Mouse (Mus musculus): ENCODE measurements around the gene Cdk18. TPM values are rescaled to one million over a fixed set of nuclear protein-coding genes. Genes with fewer than 3 reads are reported as not detected.
A peak's percentile ranks its signal among the peaks of the same experiment; 100 is the strongest.

Gene Cdk18
- polyA plus RNA-seq, 1 experiment from 2014 or later, result 2.4 TPM

- 75% methylated on average over 6 of the region's 6 CpGs for WGBS
- no peak overlapping the region for H3K27ac ChIP-seq (ENCODE audit: low read length)
- H3K4me2 ChIP-seq (ENCODE audit: low read length), result no peak overlapping the region
- H3K4me1 ChIP-seq (ENCODE audit: control insufficient read depth, insufficient read depth, low read length), result no peaks in the 10 kb centered on the region
- no peak overlapping the region for H3K9ac ChIP-seq (ENCODE audit: low read depth, low read length)
- H3K27me3 ChIP-seq (ENCODE audit: control insufficient read depth, insufficient read depth, low read depth, low read length), result no peaks in the 10 kb centered on the region
- no peaks in the 10 kb centered on the region for H3K36me3 ChIP-seq (ENCODE audit: control insufficient read depth, insufficient read depth, low read length)
- no peak for ATAC-seq
- no peaks in the 10 kb centered on the region for H3K9me3 ChIP-seq (replicated peaks; ENCODE audit: control insufficient read depth, low read length, poor library complexity, severe bottlenecking)
- H3K4me3 ChIP-seq (ENCODE audit: low read depth, low read length), result no peak overlapping the region
Measured at GRCm38 (mm10) chr1:132089767-132090166, 49.7 kb downstream of the Cdk18 start.

- Histone ChIP-seq H3K9ac (ENCODE audit: low read depth, low read length) (no peak overlapping the region), H3K4me2 (ENCODE audit: low read length) (no peak overlapping the region), H3K4me1 (ENCODE audit: control insufficient read depth, insufficient read depth, low read length) (no peaks in the 10 kb centered on the region), H3K36me3 (ENCODE audit: control insufficient read depth, insufficient read depth, low read length) (no peaks in the 10 kb centered on the region), H3K27ac (ENCODE audit: low read length) (no peak overlapping the region), H3K9me3 (replicated peaks; ENCODE audit: control insufficient read depth, low read length, poor library complexity, severe bottlenecking) (no peaks in the 10 kb centered on the region), H3K4me3 (ENCODE audit: low read depth, low read length) (no peak overlapping the region), H3K27me3 (ENCODE audit: control insufficient read depth, insufficient read depth, low read depth, low read length) (no peaks in the 10 kb centered on the region)
- ATAC-seq, result no peak
- 67% methylated on average over 5 of the region's 5 CpGs for WGBS
Measured at GRCm38 (mm10) chr1:132088181-132088671, 51.3 kb downstream of the Cdk18 start.

GRCm38 (mm10) chr1:132085181-132086049, 54.1 kb downstream of the Cdk18 start:
- H3K4me1 ChIP-seq (ENCODE audit: control insufficient read depth, insufficient read depth, low read length), result no peaks in the 10 kb centered on the region
- no peak overlapping the region for H3K4me3 ChIP-seq (ENCODE audit: low read depth, low read length)
- WGBS, result 65% methylated on average over 7 of the region's 7 CpGs

GRCm38 (mm10) chr1:132078413-132078812, 61.1 kb downstream of the Cdk18 start:
- no peak for ATAC-seq
- Histone ChIP-seq H3K4me1 (ENCODE audit: control insufficient read depth, insufficient read depth, low read length) (no peaks in the 10 kb centered on the region), H3K27me3 (ENCODE audit: control insufficient read depth, insufficient read depth, low read depth, low read length) (no peaks in the 10 kb centered on the region), H3K36me3 (ENCODE audit: control insufficient read depth, insufficient read depth, low read length) (no peaks in the 10 kb centered on the region), H3K9me3 (replicated peaks; ENCODE audit: control insufficient read depth, low read length, poor library complexity, severe bottlenecking) (no peaks in the 10 kb centered on the region), H3K9ac (ENCODE audit: low read depth, low read length) (no peak overlapping the region), H3K4me3 (ENCODE audit: low read depth, low read length) (no peak overlapping the region), H3K4me2 (ENCODE audit: low read length) (no peak overlapping the region), H3K27ac (ENCODE audit: low read length) (no peak overlapping the region)
- WGBS, result 88% methylated on average over 2 of the region's 2 CpGs

More at GRCm38 (mm10) chr1:132085181-132086049, 54.1 kb downstream of the Cdk18 start:
- no peak overlapping the region for H3K4me2 ChIP-seq (ENCODE audit: low read length)
- H3K27me3 ChIP-seq (ENCODE audit: control insufficient read depth, insufficient read depth, low read depth, low read length), result no peaks in the 10 kb centered on the region
- no peaks in the 10 kb centered on the region for H3K36me3 ChIP-seq (ENCODE audit: control insufficient read depth, insufficient read depth, low read length)
- H3K9ac ChIP-seq (ENCODE audit: low read depth, low read length), result no peak overlapping the region
- no peak for ATAC-seq
- no peak overlapping the region for H3K27ac ChIP-seq (ENCODE audit: low read length)
- H3K9me3 ChIP-seq (replicated peaks; ENCODE audit: control insufficient read depth, low read length, poor library complexity, severe bottlenecking), result no peaks in the 10 kb centered on the region

GRCm38 (mm10) chr1:132075576-132075975, 63.9 kb downstream of the Cdk18 start:
- no peak overlapping the region for H3K9ac ChIP-seq (ENCODE audit: low read depth, low read length)
- H3K27me3 ChIP-seq (ENCODE audit: control insufficient read depth, insufficient read depth, low read depth, low read length), result no peaks in the 10 kb centered on the region
- H3K9me3 ChIP-seq (replicated peaks; ENCODE audit: control insufficient read depth, low read length, poor library complexity, severe bottlenecking), result no peaks in the 10 kb centered on the region
- ATAC-seq, result no peak
- no peak overlapping the region for H3K4me2 ChIP-seq (ENCODE audit: low read length)
- H3K36me3 ChIP-seq (ENCODE audit: control insufficient read depth, insufficient read depth, low read length), result no peaks in the 10 kb centered on the region
- H3K4me1 ChIP-seq (ENCODE audit: control insufficient read depth, insufficient read depth, low read length), result no peaks in the 10 kb centered on the region
- no peak overlapping the region for H3K4me3 ChIP-seq (ENCODE audit: low read depth, low read length)
- 90% methylated on average over 10 of the region's 10 CpGs for WGBS
- H3K27ac ChIP-seq (ENCODE audit: low read length), result no peak overlapping the region

- no peak overlapping the region for H3K9ac ChIP-seq (ENCODE audit: low read depth, low read length)
- no peaks in the 10 kb centered on the region for H3K36me3 ChIP-seq (ENCODE audit: control insufficient read depth, insufficient read depth, low read length)
- H3K9me3 ChIP-seq (replicated peaks; ENCODE audit: control insufficient read depth, low read length, poor library complexity, severe bottlenecking), result no peaks in the 10 kb centered on the region
- no peak overlapping the region for H3K27ac ChIP-seq (ENCODE audit: low read length)
- peaks cover 14% of the 10 kb centered on the region; the same call in 1 of the 2 replicates for H3K4me1 ChIP-seq (ENCODE audit: control insufficient read depth, insufficient read depth, low read length)
- peaks cover 16% of the 10 kb centered on the region for H3K27me3 ChIP-seq (ENCODE audit: control insufficient read depth, insufficient read depth, low read depth, low read length)
- 92% methylated on average over 3 of the region's 3 CpGs for WGBS
- no peak for ATAC-seq
- H3K4me2 ChIP-seq (ENCODE audit: low read length), result no peak overlapping the region
- no peak overlapping the region for H3K4me3 ChIP-seq (ENCODE audit: low read depth, low read length)
Measured at GRCm38 (mm10) chr1:132070659-132071058, 68.8 kb downstream of the Cdk18 start.

GRCm38 (mm10) chr1:132069436-132069835, 70.0 kb downstream of the Cdk18 start:
- Histone ChIP-seq H3K36me3 (ENCODE audit: control insufficient read depth, insufficient read depth, low read length) (no peaks in the 10 kb centered on the region), H3K4me2 (ENCODE audit: low read length) (no peak overlapping the region), H3K27ac (ENCODE audit: low read length) (no peak overlapping the region), H3K4me1 (ENCODE audit: control insufficient read depth, insufficient read depth, low read length) (peaks cover 14% of the 10 kb centered on the region; the same call in 1 of the 2 replicates), H3K9ac (ENCODE audit: low read depth, low read length) (no peak overlapping the region), H3K27me3 (ENCODE audit: control insufficient read depth, insufficient read depth, low read depth, low read length) (peaks cover 16% of the 10 kb centered on the region), H3K9me3 (replicated peaks; ENCODE audit: control insufficient read depth, low read length, poor library complexity, severe bottlenecking) (no peaks in the 10 kb centered on the region), H3K4me3 (ENCODE audit: low read depth, low read length) (no peak overlapping the region)
- no peak for ATAC-seq
- 85% methylated on average over 8 of the region's 8 CpGs for WGBS

- H3K27ac ChIP-seq (ENCODE audit: low read length), result no peak within 1 kb of the TSS
- H3K27me3 ChIP-seq (ENCODE audit: control insufficient read depth, insufficient read depth, low read depth, low read length), result peaks cover 16% of the 10 kb centered on the region
- peak within 1 kb of the TSS; percentile 95 for H3K4me2 ChIP-seq (ENCODE audit: low read length)
- peaks cover 14% of the 10 kb centered on the region; the same call in 1 of the 2 replicates for H3K4me1 ChIP-seq (ENCODE audit: control insufficient read depth, insufficient read depth, low read length)
- no peaks in the 10 kb centered on the region for H3K36me3 ChIP-seq (ENCODE audit: control insufficient read depth, insufficient read depth, low read length)
- WGBS, result 3% methylated on average over 51 of the region's 80 CpGs
- ATAC-seq, result peak; percentile 82
- H3K9me3 ChIP-seq (replicated peaks; ENCODE audit: control insufficient read depth, low read length, poor library complexity, severe bottlenecking), result no peaks in the 10 kb centered on the region
- H3K4me3 ChIP-seq (ENCODE audit: low read depth, low read length), result peak within 1 kb of the TSS; percentile 54
- peak within 1 kb of the TSS; percentile 75 for H3K9ac ChIP-seq (ENCODE audit: low read depth, low read length)
Measured at GRCm38 (mm10) chr1:132067261-132068255, 71.9 kb downstream of the Cdk18 start, which contains the start of gene Mfsd4a. Gene Mfsd4a (minus strand): TSS chr1:132068062.
